Mouse (Mus musculus) ES-E14 (cell line): ENCODE data around the gene Shcbp1l. TPM values are rescaled to one million over a fixed set of nuclear protein-coding genes. Genes with fewer than 3 reads are reported as not detected.
"Not testable (repeated sequence)": the region's sequence is repeated elsewhere in the genome, so short reads cannot be mapped to it uniquely, and the experiment has no call there.

Experiments
- DNase-seq: peaks from one replicate; pipeline ENCODE4 v3.0.0-alpha.2; 2013; ENCODE audit warnings: low read depth, low spot score
- H3K27ac ChIP-seq: 2 replicates; pipeline ENCODE4 v1.5.1; 2012; ENCODE audit warnings: low read depth, mild to moderate bottlenecking, low read length, moderate library complexity, mixed read lengths; ENCODE audit not compliant: poor library complexity, insufficient read depth, severe bottlenecking
- H3K36me3 ChIP-seq: 2 replicates; pipeline ENCODE4 v1.6.1; 2012; ENCODE audit warnings: mild to moderate bottlenecking, low read length, moderate library complexity, mixed read lengths; ENCODE audit not compliant: control insufficient read depth, poor library complexity, insufficient read depth, severe bottlenecking
- H3K4me1 ChIP-seq, 2 experiments: fragments of 150-350 bp in 1 of 2; sonication (generic) in 1 of 2; 2 replicates each; pipeline ENCODE4 v1.6.1; 2012; ENCODE audit warnings: low read length in 2 of 2, mild to moderate bottlenecking in 1 of 2, mixed read lengths in 1 of 2; ENCODE audit not compliant: control insufficient read depth in 2 of 2, insufficient read depth in 2 of 2, poor library complexity in 1 of 2
- H3K4me3 ChIP-seq, 2 experiments: fragments of 150-350 bp in 1 of 2; sonication (generic) in 1 of 2; 2 replicates each; pipeline ENCODE4 v1.5.1; 2012; ENCODE audit warnings: low read length in 2 of 2, low read depth in 1 of 2, mild to moderate bottlenecking in 1 of 2, mixed read lengths in 1 of 2; ENCODE audit not compliant: insufficient read depth in 1 of 2, poor library complexity in 1 of 2, severe bottlenecking in 1 of 2
- H3K9ac ChIP-seq: 2 replicates; pipeline ENCODE4 v1.6.1; 2012; ENCODE audit warnings: low read depth, mild to moderate bottlenecking, low read length, mixed read lengths; ENCODE audit not compliant: poor library complexity, insufficient read depth, severe bottlenecking
- H3K9me3 ChIP-seq: fragments of 150-350 bp; sonication (generic); 2 replicates; pipeline ENCODE4 v1.6.1; 2012; ENCODE audit warnings: low read depth, mild to moderate bottlenecking, low read length; ENCODE audit not compliant: control insufficient read depth, insufficient read depth
- CHD2 ChIP-seq: IDR thresholded peaks from 2 replicates; pipeline ENCODE4 v1.6.1; 2014; ENCODE audit warnings: mild to moderate bottlenecking, low read depth, low read length, inconsistent platforms
- HCFC1 ChIP-seq: IDR thresholded peaks from 2 replicates; pipeline ENCODE4 v1.6.1; 2012; ENCODE audit warnings: low read length, inconsistent platforms, borderline replicate concordance; ENCODE audit not compliant: insufficient read depth
- MAFK ChIP-seq: IDR thresholded peaks from 2 replicates; pipeline ENCODE4 v1.6.1; 2014; ENCODE audit warnings: mild to moderate bottlenecking, low read depth, low read length, inconsistent platforms; ENCODE audit not compliant: insufficient read depth
- ZC3H11A ChIP-seq: IDR thresholded peaks from 2 replicates; pipeline ENCODE4 v1.6.1; 2012; ENCODE audit warnings: low read depth, mild to moderate bottlenecking, inconsistent platforms, low read length, borderline replicate concordance
- ZNF384 ChIP-seq: IDR thresholded peaks from 2 replicates; pipeline ENCODE4 v1.6.1; 2012; ENCODE audit warnings: low read depth, low read length, inconsistent platforms
- in situ Hi-C, 2 experiments: fragments of 600-800 bp; cut with MboI; formaldehyde crosslinking; loops; one replicate each; pipeline ENCODE4 v1.15.1; 2025; ENCODE audit warnings: low sequenced_read_pairs in 2 of 2, inconsistent platforms in 1 of 2; ENCODE audit not compliant: unreplicated experiment in 2 of 2
- total RNA-seq: library from RNA; depleted of rRNA; stranded (reverse); fragments of 300-350 nt; gene quantifications from 2 replicates; pipeline ENCODE4 v1.2.3, GENCODE M21; 2012

Shcbp1l gene
- total RNA-seq, 1 experiment, result 2.3 TPM

- H3K9me3 ChIP-seq, result no peaks in the 10 kb centered on the region
- no peak for DNase-seq
- no peaks in the 10 kb centered on the region for H3K36me3 ChIP-seq
- no peak overlapping the region for H3K4me3 ChIP-seq
- peaks cover 7 to 13% of the 10 kb centered on the region in 2 experiments; a peak in 2 of 4 replicates for H3K4me1 ChIP-seq
- in situ Hi-C loops, result loop anchor here (25.0 kb wide), 1 partner anchor 594 kb away; no protein-coding TSS in a partner anchor
- no peak overlapping the region for H3K27ac ChIP-seq
- no peak overlapping the region for H3K9ac ChIP-seq
- TF ChIP-seq CHD2 (no peak), ZNF384 (no peak), MAFK (no peak), ZC3H11A (no peak), HCFC1 (no peak)
Measured at GRCm38 (mm10) chr1:153380746-153381282, 44.1 kb upstream of the Shcbp1l start.

GRCm38 (mm10) chr1:153385081-153385480, 39.9 kb upstream of the Shcbp1l start:
- TF ChIP-seq ZNF384, result no peak
- no peak for TF ChIP-seq HCFC1
- in situ Hi-C loops, result loop anchor here (25.0 kb wide), 1 partner anchor 598 kb away; no protein-coding TSS in a partner anchor

GRCm38 (mm10) chr1:153385661-153386060, 39.3 kb upstream of the Shcbp1l start:
- not testable (repeated sequence) for H3K36me3 ChIP-seq, H3K9ac ChIP-seq, H3K27ac ChIP-seq, H3K4me3 ChIP-seq, H3K4me1 ChIP-seq, DNase-seq, H3K9me3 ChIP-seq
- in situ Hi-C loops, result loop anchor here (25.0 kb wide), 1 partner anchor 598 kb away; no protein-coding TSS in a partner anchor

More at GRCm38 (mm10) chr1:153385081-153385480, 39.9 kb upstream of the Shcbp1l start:
- H3K9me3 ChIP-seq, result no peaks in the 10 kb centered on the region
- no peak overlapping the region for H3K27ac ChIP-seq
- H3K9ac ChIP-seq, result no peak overlapping the region
- H3K4me3 ChIP-seq, result no peak overlapping the region
- DNase-seq, result no peak
- peaks cover 5 to 8% of the 10 kb centered on the region in 2 experiments; a peak in 2 of 4 replicates for H3K4me1 ChIP-seq
- H3K36me3 ChIP-seq, result no peaks in the 10 kb centered on the region

- Histone ChIP-seq H3K4me3 (peak overlapping the region in 1 of 2 experiments; percentile 23; a peak in 1 of 4 replicates), H3K4me1 (peaks cover 5 to 8% of the 10 kb centered on the region in 2 experiments; a peak in 2 of 4 replicates), H3K36me3 (no peaks in the 10 kb centered on the region), H3K27ac (peak overlapping the region; percentile 44), H3K9me3 (no peaks in the 10 kb centered on the region), H3K9ac (no peak overlapping the region)
- TF ChIP-seq MAFK, result 0 out of 2 replicates have a peak, but pooled peaks have one; percentile 23
- no peak; the same call in 1 of the 2 replicates for TF ChIP-seq HCFC1
- TF ChIP-seq CHD2, result no peak
- TF ChIP-seq ZC3H11A, result peak; percentile 99
- peak; percentile 28; the same call in 1 of the 2 replicates for TF ChIP-seq ZNF384
- in situ Hi-C loops, result loop anchor here (25.0 kb wide), 1 partner anchor 599 kb away; no protein-coding TSS in a partner anchor
- DNase-seq, result peak; percentile 69
Measured at GRCm38 (mm10) chr1:153386271-153387069, 38.5 kb upstream of the Shcbp1l start.

GRCm38 (mm10) chr1:153395706-153396105, 29.3 kb upstream of the Shcbp1l start:
- not testable (repeated sequence) for H3K9me3 ChIP-seq, H3K4me3 ChIP-seq, DNase-seq, H3K27ac ChIP-seq, H3K36me3 ChIP-seq, H3K4me1 ChIP-seq, H3K9ac ChIP-seq
- in situ Hi-C loops, result loop anchor here (25.0 kb wide), 1 partner anchor 608 kb away; no protein-coding TSS in a partner anchor
